Comparison of ENCODE assay signal across 12 mouse cellular contexts in genomic region chr5:128732416-128733014, GRCm38 (mm10). TPM values are rescaled to one million over a fixed set of nuclear protein-coding genes. Genes with fewer than 3 reads are reported as not detected.
DNase-seq lines count a peak whose midpoint lies in the region; ATAC-seq and TF ChIP-seq lines count a peak whose summit lies in the region.
"Had no signal": no experiment of that assay in that cellular context is flagged by ENCODE, and none has a peak within 500 bp of the region (broad histone marks: within the 10 kb centered on the region; RNA-seq: fewer than 3 reads in every experiment).

No protein-coding gene starts in this region.

- H3K4me1 ChIP-seq in hindbrain, embryonic 11.5 days (replicated peaks; ENCODE audit: control insufficient read depth, insufficient read depth, low read length): no peaks in the 10 kb centered on the region
- H3K4me1 ChIP-seq in hindbrain, embryonic 13.5 days (replicated peaks): no peaks in the 10 kb centered on the region
- no peaks in the 10 kb centered on the region for H3K4me1 ChIP-seq in midbrain, embryonic 14.5 days (ENCODE audit: control insufficient read depth, insufficient read depth, low read length)
- H3K4me1 ChIP-seq in midbrain, embryonic 13.5 days (replicated peaks): 0 out of 2 replicates have a peak, but pooled peaks cover 2% of the 10 kb centered on the region
- H3K4me1 ChIP-seq: embryonic facial prominence, embryonic 15.5 days; megakaryocyte, embryonic 14.5 days had no signal

- peak; percentile 49 for DNase-seq in hindbrain, embryonic 11.5 days (ENCODE audit: low spot score)
- peak; percentile 39 for DNase-seq in midbrain, embryonic 14.5 days
- DNase-seq in brain, embryonic 14.5 days (ENCODE audit: low read depth): no peak
- DNase-seq in mesoderm, embryonic 11.5 days (ENCODE audit: low read depth, low spot score): peak; percentile 30
- DNase-seq in adrenal gland, postnatal 36 days: no peak
- DNase-seq in spleen, postnatal 14 days (ENCODE audit: low spot score in 2 of 2): no peak
- DNase-seq: gastrocnemius, postnatal 25 days had no signal

- H3K27me3 ChIP-seq in hindbrain, embryonic 11.5 days (ENCODE audit: control insufficient read depth, insufficient read depth, low read length): no peaks in the 10 kb centered on the region
- peaks cover 7% of the 10 kb centered on the region; the same call in 1 of the 2 replicates for H3K27me3 ChIP-seq in hindbrain, embryonic 13.5 days
- no peaks in the 10 kb centered on the region for H3K27me3 ChIP-seq in midbrain, embryonic 14.5 days (ENCODE audit: control insufficient read depth, insufficient read depth, low read length)
- no peaks in the 10 kb centered on the region for H3K27me3 ChIP-seq in midbrain, embryonic 13.5 days
- H3K27me3 ChIP-seq: embryonic facial prominence, embryonic 15.5 days; megakaryocyte, embryonic 14.5 days had no signal

- no peaks in the 10 kb centered on the region for H3K9me3 ChIP-seq in hindbrain, embryonic 11.5 days (ENCODE audit: control insufficient read depth, low read length)
- H3K9me3 ChIP-seq in hindbrain, embryonic 13.5 days: no peaks in the 10 kb centered on the region
- H3K9me3 ChIP-seq in midbrain, embryonic 14.5 days (ENCODE audit: control insufficient read depth, low read length): no peaks in the 10 kb centered on the region
- no peaks in the 10 kb centered on the region for H3K9me3 ChIP-seq in midbrain, embryonic 13.5 days
- H3K9me3 ChIP-seq: embryonic facial prominence, embryonic 15.5 days had no signal

- TF ChIP-seq POLR2A in brain, embryonic 14.5 days (IDR thresholded peaks at IDR 0.05; ENCODE audit: borderline replicate concordance, extremely low read depth, insufficient read depth, insufficient read length, poor library complexity, severe bottlenecking): no peak

- H3K27ac ChIP-seq in hindbrain, embryonic 11.5 days (ENCODE audit: low read depth, low read length): no peak overlapping the region
- no peak overlapping the region for H3K27ac ChIP-seq in hindbrain, embryonic 13.5 days
- no peak overlapping the region for H3K27ac ChIP-seq in midbrain, embryonic 14.5 days (replicated peaks; ENCODE audit: low read depth, low read length)
- H3K27ac ChIP-seq in midbrain, embryonic 13.5 days: no peak overlapping the region
- H3K27ac ChIP-seq: embryonic facial prominence, embryonic 15.5 days had no signal

- H3K4me2 ChIP-seq in hindbrain, embryonic 11.5 days (replicated peaks; ENCODE audit: low read depth, low read length): no peak overlapping the region
- no peak overlapping the region for H3K4me2 ChIP-seq in hindbrain, embryonic 13.5 days
- no peak overlapping the region for H3K4me2 ChIP-seq in midbrain, embryonic 14.5 days (ENCODE audit: low read length)
- H3K4me2 ChIP-seq in midbrain, embryonic 13.5 days (replicated peaks): no peak overlapping the region
- H3K4me2 ChIP-seq: embryonic facial prominence, embryonic 15.5 days had no signal

- 77% methylated on average over 11 of the region's 11 CpGs for WGBS in hindbrain, embryonic 11.5 days
- WGBS in hindbrain, embryonic 13.5 days: 71% methylated on average over 11 of the region's 11 CpGs
- 67% methylated on average over 11 of the region's 11 CpGs for WGBS in midbrain, embryonic 14.5 days
- 72% methylated on average over 11 of the region's 11 CpGs for WGBS in midbrain, embryonic 13.5 days

- no peak overlapping the region for H3K4me3 ChIP-seq in hindbrain, embryonic 11.5 days (ENCODE audit: low read depth, low read length)
- H3K4me3 ChIP-seq in hindbrain, embryonic 13.5 days: no peak overlapping the region
- H3K4me3 ChIP-seq in midbrain, embryonic 14.5 days (replicated peaks; ENCODE audit: low read depth, low read length): no peak overlapping the region
- H3K4me3 ChIP-seq in midbrain, embryonic 13.5 days (replicated peaks): no peak overlapping the region
- H3K4me3 ChIP-seq: embryonic facial prominence, embryonic 15.5 days; megakaryocyte, embryonic 14.5 days had no signal

- H3K9ac ChIP-seq in hindbrain, embryonic 11.5 days (ENCODE audit: low read depth, low read length): no peak overlapping the region
- H3K9ac ChIP-seq in hindbrain, embryonic 13.5 days: no peak overlapping the region
- no peak overlapping the region for H3K9ac ChIP-seq in midbrain, embryonic 14.5 days (replicated peaks; ENCODE audit: low read length)
- H3K9ac ChIP-seq in midbrain, embryonic 13.5 days (replicated peaks): no peak overlapping the region
- H3K9ac ChIP-seq: embryonic facial prominence, embryonic 15.5 days had no signal

- peak; percentile 43; the same call in 1 of the 2 replicates for TF ChIP-seq CTCF in brain, embryonic 14.5 days (IDR thresholded peaks at IDR 0.05; ENCODE audit: borderline replicate concordance, extremely low read depth, insufficient read depth, insufficient read length)

- ATAC-seq in hindbrain, embryonic 11.5 days (ENCODE audit: low FRiP score): no peak
- ATAC-seq in hindbrain, embryonic 13.5 days (ENCODE audit: low FRiP score): no peak
- no peak for ATAC-seq in midbrain, embryonic 14.5 days (ENCODE audit: low FRiP score, low TSS enrichment)
- no peak for ATAC-seq in midbrain, embryonic 13.5 days

- H3K36me3 ChIP-seq in hindbrain, embryonic 11.5 days (ENCODE audit: control insufficient read depth, insufficient read depth, low read length): no peaks in the 10 kb centered on the region
- H3K36me3 ChIP-seq in hindbrain, embryonic 13.5 days: no peaks in the 10 kb centered on the region
- no peaks in the 10 kb centered on the region for H3K36me3 ChIP-seq in midbrain, embryonic 14.5 days (ENCODE audit: control insufficient read depth, insufficient read depth, low read length)
- H3K36me3 ChIP-seq in midbrain, embryonic 13.5 days: no peaks in the 10 kb centered on the region
- H3K36me3 ChIP-seq: embryonic facial prominence, embryonic 15.5 days had no signal

RNA-seq across cellular contexts. Expression of gene Piwil1, which starts 30.2 kb away (rescaled TPM):
- 0.04 TPM in 1 of 2 replicates, not detected in the other for polyA plus RNA-seq in hindbrain, embryonic 11.5 days (2014; fragmentation: Nextera tagmentation; extraction: Ambion mirVana)
- polyA plus RNA-seq in hindbrain, embryonic 13.5 days (2015; fragmentation: Nextera tagmentation; extraction: Ambion mirVana): 0.18 and 0.19 TPM in 2 replicates
- polyA plus RNA-seq in midbrain, embryonic 14.5 days (2014; fragmentation: Nextera tagmentation; extraction: Ambion mirVana): 0.20 and 0.38 TPM in 2 replicates
- 0.14 and 0.27 TPM in 2 replicates for polyA plus RNA-seq in midbrain, embryonic 13.5 days (2015; fragmentation: Nextera tagmentation; extraction: Ambion mirVana)
- 0.24 and 0.30 TPM in 2 replicates for polyA plus RNA-seq in brain, embryonic 14.5 days (2012; rRNA removed)
- total RNA-seq in adrenal gland, postnatal 36 days (2021): not detected
- total RNA-seq: gastrocnemius, postnatal 25 days had no signal
- polyA plus RNA-seq: embryonic facial prominence, embryonic 15.5 days; intestine, embryonic 14.5 days had no signal

Comparison
In these comparisons a context has a peak if more than half of its experiments do, and no peak if none do; other contexts are left out.
1. DNase-seq: peak in hindbrain, embryonic 11.5 days (single experiment), midbrain, embryonic 14.5 days (single experiment) and mesoderm, embryonic 11.5 days (single experiment); none in brain, embryonic 14.5 days (single experiment), adrenal gland, postnatal 36 days (0 of 2) and spleen, postnatal 14 days (0 of 2).